Mouse (Mus musculus) heart, adult 2 months (tissue): ENCODE measurements around the gene Asic3. TPM values are rescaled to one million over a fixed set of nuclear protein-coding genes. Genes with fewer than 3 reads are reported as not detected.

Experiments used
- DNase-seq, 2 experiments: peaks; one replicate each; pipeline ENCODE4 v3.0.0; 2021
- H3K27ac ChIP-seq: fragments of 200-600 bp; 2 replicates; pipeline ENCODE4 v1.8.1; 2022
- H3K27me3 ChIP-seq: fragments of 200-500 bp; 2 replicates; pipeline ENCODE4 v1.6.1; 2012; ENCODE audit warnings: mild to moderate bottlenecking, low read length, inconsistent platforms, mixed read lengths; ENCODE audit not compliant: control insufficient read depth, insufficient read depth
- H3K36me3 ChIP-seq: fragments of 200-500 bp; 2 replicates; pipeline ENCODE4 v1.6.1; 2012; ENCODE audit warnings: low read length, inconsistent platforms; ENCODE audit not compliant: control insufficient read depth, insufficient read depth
- H3K4me1 ChIP-seq: fragments of 200-500 bp; 2 replicates; pipeline ENCODE4 v1.6.1; 2011; ENCODE audit warnings: low read length; ENCODE audit not compliant: control insufficient read depth, insufficient read depth
- H3K4me3 ChIP-seq: fragments of 200-600 bp; 2 replicates; pipeline ENCODE4 v1.8.1; 2022
- H3K79me2 ChIP-seq: fragments of 200-500 bp; replicated peaks from 2 replicates; pipeline ENCODE4 v1.6.1; 2012; ENCODE audit warnings: mild to moderate bottlenecking, inconsistent platforms, low read length, moderate library complexity, mixed read lengths; ENCODE audit not compliant: control insufficient read depth, insufficient read depth
- H3K9ac ChIP-seq: fragments of 200-500 bp; 2 replicates; pipeline ENCODE4 v1.6.1; 2012; ENCODE audit warnings: low read depth, mild to moderate bottlenecking, control low read depth, inconsistent platforms, low read length, mixed read lengths
- CTCF ChIP-seq: fragments of 200-600 bp; IDR thresholded peaks from 2 replicates; pipeline ENCODE4 v1.8.1; 2022; ENCODE audit warnings: antibody characterized with exemption, mild to moderate bottlenecking, moderate library complexity
- EP300 ChIP-seq: fragments of 200-500 bp; IDR thresholded peaks from 2 replicates; pipeline ENCODE4 v1.6.1; 2011; ENCODE audit warnings: low read depth, low read length, control low read depth; ENCODE audit not compliant: insufficient read depth
- POLR2A ChIP-seq: fragments of 200-500 bp; IDR thresholded peaks from 2 replicates; pipeline ENCODE4 v1.6.1; 2011; ENCODE audit warnings: mild to moderate bottlenecking, low read depth, low read length, control low read depth; ENCODE audit not compliant: insufficient read depth
- WGBS: fragments of 180-500 bp; shearing (Covaris S2); methylation state at CpG from one replicate; pipeline ENCODE4 v1.1.7; 2018; 5-methylcytosine and 5-hydroxymethylcytosine counted together
- intact Hi-C: fragments of 180-260 bp; cut with DNase I; formaldehyde crosslinking; loops from one replicate; pipeline ENCODE4 v1.15.1; 2025
- polyA plus RNA-seq: library from polyadenylated mRNA; depleted of rRNA; stranded (reverse); fragments of >200 nt; gene quantifications from 2 replicates; pipeline ENCODE4 v1.2.3, GENCODE M21; 2012
- total RNA-seq, 2 experiments: library from RNA; stranded (reverse); gene quantifications; 2 replicates each; pipeline ENCODE4 v1.2.3; 2021

The Asic3 gene
- total and polyA plus RNA-seq, 3 experiments: 0.14 to 0.59 TPM; not detected in 1

DNA sequence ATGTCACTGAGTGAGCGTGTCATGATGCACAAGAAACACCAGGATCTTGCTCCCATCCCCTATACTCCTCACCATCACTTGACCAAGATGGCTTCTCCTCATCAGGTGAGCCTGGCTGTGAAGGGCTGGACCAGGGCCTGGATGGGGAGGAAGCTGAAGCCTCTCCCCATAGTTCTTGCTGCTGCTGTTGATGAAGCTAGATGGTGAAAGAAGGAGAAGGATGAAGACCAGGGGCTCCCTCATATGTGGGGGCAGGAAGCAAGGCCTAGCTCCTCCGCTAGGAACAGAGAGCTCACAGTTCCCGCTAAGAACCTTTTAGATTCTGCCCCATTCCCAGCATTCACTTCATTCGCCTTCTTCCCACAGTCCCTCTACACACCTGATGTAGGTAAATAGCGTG, 27.8 kb upstream of the Asic3 start:
- Histone ChIP-seq H3K27ac (peak overlapping the region; percentile 45), H3K36me3 (peaks cover 5% of the 10 kb centered on the region; the same call in 1 of the 2 replicates), H3K9ac (no peak overlapping the region), H3K79me2 (no peaks in the 10 kb centered on the region), H3K4me1 (peaks cover 13% of the 10 kb centered on the region), H3K4me3 (no peak overlapping the region), H3K27me3 (no peaks in the 10 kb centered on the region)
- 88% methylated on average over 5 of the region's 5 CpGs for WGBS
- intact Hi-C loops: no loop called here
- no peak for TF ChIP-seq EP300
- TF ChIP-seq CTCF: no peak
- no peak for TF ChIP-seq POLR2A
- DNase-seq: no peak

DNA sequence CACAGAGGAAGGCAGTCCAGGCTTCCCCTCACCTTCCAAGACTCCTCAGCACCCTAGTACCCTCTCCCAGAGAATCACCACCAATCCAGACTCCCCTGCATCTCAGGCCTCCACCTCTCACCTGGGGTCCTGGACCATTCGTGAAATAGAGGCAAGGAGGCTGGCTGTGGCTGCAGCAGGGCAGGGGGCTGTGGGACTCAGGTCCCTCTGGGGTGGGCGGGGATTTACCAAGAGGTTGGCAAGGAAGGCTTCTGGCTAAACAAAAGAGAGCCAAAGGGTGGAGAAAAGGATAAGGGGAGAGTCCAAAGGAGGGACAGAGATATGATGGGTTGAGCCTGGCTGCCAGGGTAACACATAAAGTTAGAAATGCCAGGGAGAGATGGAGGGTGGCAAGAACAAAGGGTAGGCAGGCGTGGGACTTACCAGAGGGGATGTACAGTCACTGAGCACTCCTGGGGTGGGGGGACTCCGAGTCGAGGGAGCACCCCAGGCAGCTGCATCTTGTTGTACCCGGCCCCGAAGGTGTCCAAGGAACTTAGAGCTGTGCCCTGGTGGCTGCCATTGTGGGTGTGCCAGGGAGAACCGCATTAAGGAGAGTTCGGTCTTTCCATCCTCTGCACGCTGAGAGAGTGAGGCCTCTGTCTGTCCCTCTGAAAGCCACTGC, 27.2 kb upstream of the Asic3 start:
- intact Hi-C loops: no loop called here
- Histone ChIP-seq H3K27ac (no peak overlapping the region), H3K27me3 (no peaks in the 10 kb centered on the region), H3K36me3 (peaks cover 5% of the 10 kb centered on the region; the same call in 1 of the 2 replicates), H3K9ac (no peak overlapping the region), H3K4me1 (peaks cover 13% of the 10 kb centered on the region), H3K79me2 (no peaks in the 10 kb centered on the region), H3K4me3 (no peak overlapping the region)
- 73% methylated on average over 10 of the region's 10 CpGs for WGBS
- no peak for TF ChIP-seq EP300
- TF ChIP-seq CTCF: no peak
- TF ChIP-seq POLR2A: no peak
- DNase-seq: no peak

DNA sequence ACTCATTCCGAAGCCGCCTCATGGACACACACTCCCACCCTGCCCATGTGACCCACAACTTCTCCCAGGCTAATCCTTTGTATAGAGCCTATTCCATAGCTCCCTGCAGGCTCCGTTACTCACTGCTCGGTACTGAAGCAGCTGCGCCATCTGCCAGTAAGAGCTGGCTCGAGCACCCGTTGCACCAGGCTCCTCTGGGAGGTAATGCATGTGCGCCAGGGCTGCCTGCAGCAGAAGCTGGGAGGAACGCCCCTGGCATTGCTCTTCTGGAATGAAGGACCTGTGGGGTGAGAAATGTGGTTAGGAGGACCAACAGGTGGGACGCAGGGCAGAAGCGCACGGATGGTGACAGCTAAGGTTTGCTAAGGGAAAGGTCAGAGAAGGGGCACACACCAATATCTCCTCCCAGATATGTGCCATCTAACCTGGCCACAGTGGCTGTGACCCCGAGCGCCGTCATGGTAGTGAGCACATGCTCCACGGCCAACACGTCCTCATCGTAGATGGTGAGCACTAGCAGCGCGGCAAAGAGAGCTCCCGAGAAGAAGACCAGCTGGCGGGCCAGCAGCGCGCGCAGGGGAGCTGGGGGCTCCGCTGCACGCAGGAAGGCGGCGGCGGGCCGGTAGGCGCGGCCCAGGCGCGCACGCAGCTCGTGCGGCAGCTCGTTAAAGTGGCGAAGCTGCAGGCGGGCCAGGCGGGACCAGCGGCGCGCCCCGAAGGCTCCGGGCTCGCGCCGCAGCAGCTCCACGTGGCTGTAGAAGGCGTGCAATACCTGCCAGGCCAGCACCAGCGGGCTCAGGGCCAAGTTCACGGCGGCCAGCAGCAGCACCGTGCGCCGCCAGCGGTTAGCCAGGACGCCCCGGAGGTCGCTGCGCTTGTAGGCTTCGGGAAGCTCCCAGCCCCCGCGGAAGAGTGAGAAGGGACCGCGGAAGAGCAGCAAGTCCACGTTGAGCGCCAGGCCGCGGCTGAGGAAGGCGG, 25.6 kb upstream of the Asic3 start:
- 1% methylated on average over 70 of the region's 73 CpGs for WGBS
- peak; percentile 79 to 81 for DNase-seq
- no peaks in the 10 kb centered on the region for H3K27me3 ChIP-seq
- H3K4me3 ChIP-seq: peak overlapping the region; percentile 58
- no peaks in the 10 kb centered on the region for H3K79me2 ChIP-seq
- peaks cover 13% of the 10 kb centered on the region for H3K4me1 ChIP-seq
- peaks cover 5% of the 10 kb centered on the region; the same call in 1 of the 2 replicates for H3K36me3 ChIP-seq
- TF ChIP-seq EP300: no peak
- peak; percentile 45 for TF ChIP-seq CTCF
- peak overlapping the region; percentile 62 for H3K9ac ChIP-seq
- peak overlapping the region; percentile 54 for H3K27ac ChIP-seq
- intact Hi-C loops: no loop called here

- H3K4me3 ChIP-seq: peak overlapping the region; percentile 58
- peak overlapping the region; percentile 54 for H3K27ac ChIP-seq
- H3K79me2 ChIP-seq: no peaks in the 10 kb centered on the region
- 38% methylated on average over 26 of the region's 26 CpGs for WGBS
- DNase-seq: no peak
- intact Hi-C loops: no loop called here
- peaks cover 5% of the 10 kb centered on the region; the same call in 1 of the 2 replicates for H3K36me3 ChIP-seq
- H3K27me3 ChIP-seq: no peaks in the 10 kb centered on the region
- peak overlapping the region; percentile 62 for H3K9ac ChIP-seq
- no peak for TF ChIP-seq POLR2A
- peaks cover 13% of the 10 kb centered on the region for H3K4me1 ChIP-seq
Observed at GRCm38 (mm10) chr5:24388246-24388915, 24.8 kb upstream of the Asic3 start.

DNA sequence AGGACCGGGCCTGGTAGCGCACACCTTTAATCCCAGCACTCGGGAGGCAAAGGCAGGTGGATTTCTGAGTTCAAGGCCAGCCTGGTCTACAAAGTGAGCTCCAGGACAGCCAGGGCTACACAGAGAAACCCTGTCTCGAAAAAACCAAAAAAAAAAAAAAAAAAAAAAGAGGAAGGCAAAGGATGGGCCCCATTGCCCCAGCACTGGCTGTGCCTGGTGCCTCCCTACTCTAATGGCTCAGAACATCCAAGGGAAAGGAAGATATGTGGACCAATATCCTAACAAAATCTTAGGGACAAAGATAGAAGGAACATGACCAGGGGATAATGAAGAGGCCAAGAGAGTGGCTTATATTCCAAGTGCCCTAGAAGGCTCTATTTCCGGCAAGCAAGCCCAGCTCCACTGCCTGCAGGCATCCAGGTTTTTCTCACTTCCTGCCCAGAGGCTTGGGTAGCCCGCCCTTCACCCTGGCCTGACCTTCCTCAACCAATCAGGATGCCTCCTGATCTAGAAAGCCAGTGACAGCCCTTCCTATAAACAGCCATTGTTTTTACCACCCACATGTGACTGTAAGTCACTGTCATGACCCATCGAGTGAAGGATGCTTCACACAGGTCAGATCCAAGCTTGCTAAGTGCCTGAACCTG, 24.1 kb upstream of the Asic3 start:
- H3K27ac ChIP-seq: no peak overlapping the region; the same call in 1 of the 2 replicates
- intact Hi-C loops: no loop called here
- WGBS: 58% methylated on average over 7 of the region's 7 CpGs

More for the DNA sequence above, 24.1 kb upstream of the Asic3 start:
- no peak overlapping the region for H3K4me3 ChIP-seq
- no peaks in the 10 kb centered on the region for H3K27me3 ChIP-seq
- no peaks in the 10 kb centered on the region for H3K79me2 ChIP-seq
- no peak overlapping the region for H3K9ac ChIP-seq
- peaks cover under 1% of the 10 kb centered on the region; the same call in 1 of the 2 replicates for H3K36me3 ChIP-seq
- TF ChIP-seq POLR2A (0 out of 2 replicates have a peak, but pooled peaks have one; percentile 13), CTCF (no peak), EP300 (no peak)
- no peak for DNase-seq
- peaks cover 8% of the 10 kb centered on the region for H3K4me1 ChIP-seq
